Mouse (Mus musculus) right cerebral cortex, postnatal 4 days (tissue): Measurements from ENCODE around the gene Rtn3.

Experiments used
- DNase-seq: peaks from one replicate; pipeline ENCODE4 v3.0.0-alpha.2; 2022

The Rtn3 gene

DNA sequence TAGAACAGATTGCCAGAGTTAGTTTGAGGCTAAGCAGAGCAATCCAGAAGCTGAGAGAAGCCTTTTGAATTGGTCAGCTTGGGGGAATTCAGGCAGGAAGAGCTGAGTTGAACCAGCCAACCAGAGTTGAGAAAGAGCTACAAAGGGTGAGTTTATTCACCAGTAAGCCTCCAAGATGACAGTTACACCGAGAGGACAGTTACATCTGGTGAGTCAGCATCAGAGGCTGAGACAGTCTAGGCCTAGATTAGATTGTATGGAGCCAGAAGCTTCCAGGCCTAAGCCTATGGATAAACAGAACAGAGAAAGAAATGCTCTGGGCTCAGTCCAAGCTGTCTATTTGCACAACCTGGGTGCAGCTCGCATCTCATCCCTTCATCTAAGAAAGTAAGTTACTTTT lies 105.4 kb downstream of the Rtn3 start:
- DNase-seq, result no peak
